Comparison of ENCODE assay signal across 8 mouse cellular contexts in the genomic region with DNA sequence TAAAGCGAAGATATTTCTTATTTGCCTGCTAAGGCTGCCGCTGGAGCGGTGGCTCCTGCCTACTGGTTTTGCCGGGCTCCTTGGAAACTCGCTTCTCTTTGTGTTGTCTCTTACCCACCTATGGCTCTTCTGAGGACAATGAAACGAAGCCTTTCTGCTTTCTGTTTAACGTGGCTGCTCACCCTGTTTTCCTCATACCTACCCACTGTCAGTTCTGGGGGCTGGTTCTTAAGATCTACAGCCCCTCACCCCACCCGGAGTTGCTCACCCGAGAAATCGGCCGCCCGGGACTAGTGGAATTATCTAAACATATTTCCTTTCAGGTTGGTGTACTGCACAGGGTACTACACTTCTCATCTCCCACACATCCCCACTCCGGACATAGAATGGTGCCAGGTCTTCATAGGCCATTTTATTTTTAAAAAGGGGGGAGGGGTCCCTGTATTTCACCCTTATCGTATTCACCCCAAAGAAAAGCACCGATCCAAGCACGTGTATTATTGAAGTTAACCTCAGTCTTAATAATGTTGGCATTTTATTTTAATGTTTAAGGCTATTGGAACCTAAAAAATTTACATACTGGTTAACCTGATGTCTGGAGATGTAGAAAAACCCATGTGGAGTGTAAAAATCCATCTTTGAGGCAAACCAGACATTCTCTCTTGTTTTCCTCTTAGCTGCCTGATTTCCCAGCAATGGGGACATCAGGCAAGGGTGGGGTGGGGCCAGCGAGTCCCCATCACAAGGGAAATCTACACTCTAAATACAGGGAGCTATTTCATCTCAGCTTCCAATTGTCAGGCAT. TPM values are rescaled to one million over a fixed set of nuclear protein-coding genes. Genes with fewer than 3 reads are reported as not detected.
DNase-seq lines count a peak whose midpoint lies in the region; ATAC-seq and TF ChIP-seq lines count a peak whose summit lies in the region.

No protein-coding gene starts in this region.

- H3K4me3 ChIP-seq in testis, adult 2 months (ENCODE audit: control insufficient read depth, low read depth, low read length) = peak overlapping the region; percentile 55
- H3K4me3 ChIP-seq in liver, embryonic 12.5 days = peak overlapping the region; percentile 56
- peak overlapping the region; percentile 58 for H3K4me3 ChIP-seq in stomach, postnatal 0 days (ENCODE audit: low read depth, low read length)

- no peaks in the 10 kb centered on the region for H3K9me3 ChIP-seq in liver, embryonic 12.5 days (replicated peaks)
- no peaks in the 10 kb centered on the region for H3K9me3 ChIP-seq in stomach, postnatal 0 days (ENCODE audit: control insufficient read depth, low read length)

- peaks cover 21% of the 10 kb centered on the region for H3K4me1 ChIP-seq in testis, adult 2 months (ENCODE audit: control insufficient read depth, insufficient read depth, low read length)
- 0 out of 2 replicates have a peak, but pooled peaks cover 6% of the 10 kb centered on the region for H3K4me1 ChIP-seq in liver, embryonic 12.5 days
- no peaks in the 10 kb centered on the region; the same call in 1 of the 2 replicates for H3K4me1 ChIP-seq in stomach, postnatal 0 days (replicated peaks; ENCODE audit: control insufficient read depth, insufficient read depth)

- no peak for TF ChIP-seq POLR2A in testis, adult 2 months (IDR thresholded peaks at IDR 0.05; ENCODE audit: control insufficient read depth, low read depth, low read length)

- no peak for TF ChIP-seq EP300 in stomach, postnatal 0 days (optimal IDR thresholded peaks at IDR 0.05)

- TF ChIP-seq CTCF in testis, adult 2 months (IDR thresholded peaks at IDR 0.05; ENCODE audit: control insufficient read depth, insufficient read depth, insufficient replicate concordance, low read depth, low read length) = no peak
- TF ChIP-seq CTCF in stomach, postnatal 0 days (IDR thresholded peaks at IDR 0.05; ENCODE audit: low read depth) = no peak

- no peak overlapping the region for H3K9ac ChIP-seq in liver, embryonic 12.5 days
- peak overlapping the region; percentile 48 for H3K9ac ChIP-seq in stomach, postnatal 0 days (ENCODE audit: low read length)

- peak overlapping the region; percentile 67 for H3K27ac ChIP-seq in testis, adult 2 months (ENCODE audit: control insufficient read depth, insufficient read depth, low read depth, low read length)
- H3K27ac ChIP-seq in liver, embryonic 12.5 days = no peak overlapping the region; the same call in 1 of the 2 replicates
- H3K27ac ChIP-seq in stomach, postnatal 0 days (replicated peaks) = 0 out of 2 replicates have a peak overlapping the region, but pooled peaks have one; percentile 69

- no peaks in the 10 kb centered on the region for H3K27me3 ChIP-seq in testis, adult 2 months (ENCODE audit: control insufficient read depth, insufficient read depth, low read length)
- H3K27me3 ChIP-seq in liver, embryonic 12.5 days (replicated peaks) = peaks cover 56% of the 10 kb centered on the region
- no peaks in the 10 kb centered on the region for H3K27me3 ChIP-seq in stomach, postnatal 0 days (ENCODE audit: control insufficient read depth, insufficient read depth, low read length)

- no peaks in the 10 kb centered on the region for H3K36me3 ChIP-seq in testis, adult 2 months (ENCODE audit: control insufficient read depth, insufficient read depth, low read length)
- no peaks in the 10 kb centered on the region for H3K36me3 ChIP-seq in liver, embryonic 12.5 days
- no peaks in the 10 kb centered on the region for H3K36me3 ChIP-seq in stomach, postnatal 0 days (ENCODE audit: control insufficient read depth, insufficient read depth, low read length)

- DNase-seq in heart, adult 11 months = peak; percentile 39
- DNase-seq in heart, postnatal 10 days = no peak
- DNase-seq in testis, postnatal 14 days (ENCODE audit: low spot score) = no peak
- DNase-seq in stomach, postnatal 0 days (ENCODE audit: low spot score) = no peak
- DNase-seq in adrenal gland, adult 18-20 months (ENCODE audit: low spot score in 2 of 2) = no peak
- DNase-seq in cerebellum, postnatal 36 days = no peak

- no peak for ATAC-seq in liver, embryonic 12.5 days
- ATAC-seq in stomach, postnatal 0 days (ENCODE audit: low FRiP score, low TSS enrichment) = no peak

- WGBS in liver, embryonic 12.5 days (ENCODE audit: insufficient replicate concordance) = 16% methylated on average over 17 of the region's 17 CpGs
- WGBS in stomach, postnatal 0 days = 17% methylated on average over 17 of the region's 17 CpGs

- intact Hi-C loops in heart, postnatal 10 days (cut with DNase I) = loop anchor here (2.0 to 10.0 kb wide), 5 partner anchors 158 to 1087 kb away; no protein-coding TSS in a partner anchor

- peak overlapping the region; percentile 64 for H3K4me2 ChIP-seq in liver, embryonic 12.5 days
- peak overlapping the region; percentile 95 for H3K4me2 ChIP-seq in stomach, postnatal 0 days (replicated peaks; ENCODE audit: low read depth)

RNA-seq across cellular contexts. Expression of a gene that starts 1.4 kb away (rescaled TPM):
- 1 to 10 TPM; 2.3 TPM for total RNA-seq in heart, postnatal 10 days (2021)
- polyA plus RNA-seq in testis, adult 2 months (2012; rRNA removed) = 0.20 and 0.21 TPM in 2 replicates
- polyA plus RNA-seq in liver, embryonic 12.5 days (2016; fragmentation: Nextera tagmentation; extraction: Ambion mirVana) = 5.6 and 6.0 TPM in 2 replicates
- polyA plus RNA-seq in stomach, postnatal 0 days (2015; fragmentation: Nextera tagmentation; extraction: Ambion mirVana) = 3.3 and 3.4 TPM in 2 replicates
- total RNA-seq in adrenal gland, adult 18-20 months (2021) = under 1 TPM; 0.06 to 0.10 TPM
